Mouse (Mus musculus): ENCODE measurements around the gene Lrrn4cl. TPM values are rescaled to one million over a fixed set of nuclear protein-coding genes. Genes with fewer than 3 reads are reported as not detected.
A peak's percentile ranks its signal among the peaks of the same experiment; 100 is the strongest.
"Not testable (repeated sequence)": the region's sequence is repeated elsewhere in the genome, so short reads cannot be mapped to it uniquely, and the experiment has no call there.

Gene Lrrn4cl
- total RNA-seq, 2 experiments from 2014 or later = 0.92 to 0.96 TPM

- DNase-seq (ENCODE audit: low spot score in 2 of 2) = peak; percentile 96 to 99
- intact Hi-C loops (cut with DNase I) = no loop called here
These were observed 21.0 kb downstream of the Lrrn4cl start, which contains the start of gene Ubxn1 for GRCm38 (mm10) chr19:8871267-8872186. Ubxn1 (plus strand) TSS chr19:8871496.

GRCm38 (mm10) chr19:8872266-8872840, 21.8 kb downstream of the Lrrn4cl start:
- intact Hi-C loops (cut with DNase I) = no loop called here
- DNase-seq (ENCODE audit: low spot score in 2 of 2) = no peak

GRCm38 (mm10) chr19:8875031-8875430, 24.5 kb downstream of the Lrrn4cl start:
- DNase-seq (ENCODE audit: low spot score in 2 of 2) = no peak
- intact Hi-C loops (cut with DNase I) = no loop called here

GRCm38 (mm10) chr19:8880311-8881033, 29.9 kb downstream of the Lrrn4cl start, which contains the start of gene Uqcc3:
Uqcc3 (minus strand) TSS chr19:8880923.
- DNase-seq (ENCODE audit: low spot score in 2 of 2) = peak; percentile 89 to 93
- intact Hi-C loops (cut with DNase I) = no loop called here

- intact Hi-C loops (cut with DNase I) = no loop called here
- no peak for DNase-seq (ENCODE audit: low spot score in 2 of 2)
These were observed 30.4 kb downstream of the Lrrn4cl start for GRCm38 (mm10) chr19:8881034-8881392.

- intact Hi-C loops (cut with DNase I) = no loop called here
- DNase-seq (ENCODE audit: low spot score in 2 of 2) = no peak
These were observed 33.0 kb downstream of the Lrrn4cl start, which contains the start of the genes Lbhd1 and Gm49403 for GRCm38 (mm10) chr19:8883616-8884015. Lbhd1 (plus strand) TSS chr19:8883732. Gm49403 (plus strand) TSS chr19:8883930.

- intact Hi-C loops (cut with DNase I) = loop anchor here (5.0 kb wide), 1 partner anchor 45 kb away; no protein-coding TSS in a partner anchor
- DNase-seq (ENCODE audit: low spot score in 2 of 2) = no peak
These were observed 36.5 kb downstream of the Lrrn4cl start for GRCm38 (mm10) chr19:8886916-8887584.

- intact Hi-C loops (cut with DNase I) = loop anchor here (5.0 kb wide), 1 partner anchor 46 kb away; no protein-coding TSS in a partner anchor
- no peak for DNase-seq (ENCODE audit: low spot score in 2 of 2)
These were observed 37.3 kb downstream of the Lrrn4cl start for GRCm38 (mm10) chr19:8887585-8888463.

GRCm38 (mm10) chr19:8888511-8889385, 38.2 kb downstream of the Lrrn4cl start, which contains the start of the genes 1810009A15Rik and Gm49416:
1810009A15Rik (plus strand) TSS chr19:8888853.
Gm49416 (plus strand) TSS chr19:8888926.
- intact Hi-C loops (cut with DNase I) = loop anchor here (5.0 kb wide), 1 partner anchor 46 kb away; no protein-coding TSS in a partner anchor
- peak; percentile 93 to 97 for DNase-seq (ENCODE audit: low spot score in 2 of 2)

- intact Hi-C loops (cut with DNase I) = no loop called here
- DNase-seq (ENCODE audit: low spot score in 2 of 2) = peak; percentile 84 to 89
These were observed 42.5 kb downstream of the Lrrn4cl start, which contains the start of gene Ints5 for GRCm38 (mm10) chr19:8892829-8893766. Ints5 (plus strand) TSS chr19:8893005.

GRCm38 (mm10) chr19:8895397-8895960, 44.9 kb downstream of the Lrrn4cl start:
- intact Hi-C loops (cut with DNase I) = loop anchor here (5.0 kb wide), 1 partner anchor 57 kb away; the partner anchor contains the start of gene Tut1
- no peak for DNase-seq (ENCODE audit: low spot score in 2 of 2)

GRCm38 (mm10) chr19:8896231-8896630, 45.7 kb downstream of the Lrrn4cl start:
- intact Hi-C loops (cut with DNase I) = loop anchor here (5.0 kb wide), 1 partner anchor 56 kb away; the partner anchor contains the start of gene Tut1
- DNase-seq (ENCODE audit: low spot score in 2 of 2) = not testable (repeated sequence)

GRCm38 (mm10) chr19:8897211-8897864, 46.8 kb downstream of the Lrrn4cl start:
- peak; percentile 30 to 33 for DNase-seq (ENCODE audit: low spot score in 2 of 2)

GRCm38 (mm10) chr19:8897865-8898495, 47.4 kb downstream of the Lrrn4cl start, which contains the start of gene Ganab:
Ganab (plus strand) TSS chr19:8898071.
- peak; percentile 97 to 98 for DNase-seq (ENCODE audit: low spot score in 2 of 2)
- intact Hi-C loops (cut with DNase I) = loop anchor here (2.0 to 5.0 kb wide), 2 partner anchors 15 to 54 kb away; partner anchors contain the start of gene Tut1

More at GRCm38 (mm10) chr19:8897211-8897864, 46.8 kb downstream of the Lrrn4cl start:
- intact Hi-C loops (cut with DNase I) = loop anchor here (5.0 kb wide), 1 partner anchor 55 kb away; the partner anchor contains the start of gene Tut1

Data from left cerebral cortex, postnatal 25 days (tissue).